Mouse (Mus musculus) erythroid progenitor cell, adult 5-6 weeks (primary cell): ENCODE data around the gene Slc15a4. TPM values are rescaled to one million over a fixed set of nuclear protein-coding genes. Genes with fewer than 3 reads are reported as not detected.

ENCODE experiments used
- ATAC-seq: replicated peaks from 2 replicates; pipeline ENCODE4 v1.8.0; 2016; ENCODE audit warnings: moderate number of reproducible peaks, mild to moderate bottlenecking, moderate TSS enrichment, inconsistent platforms; ENCODE audit not compliant: poor library complexity, low FRiP score, severe bottlenecking
- total RNA-seq, 2 experiments: library from RNA; stranded (forward) in 1 of 2; stranded (reverse) in 1 of 2; fragments of 150-400 nt in 1 of 2; fragments of 186-747, 209-891 nt in 1 of 2; gene quantifications; 2 replicates each; pipeline versions ENCODE4 v1.2.3 to v1.2.4; 2015 to 2017; ENCODE audit warnings: low replicate concordance in 2 of 2

Gene Slc15a4
- 3.2 and 11.3 TPM in 2 replicates for total RNA-seq (2015; ENCODE audit: low replicate concordance)
- total RNA-seq (2017; ENCODE audit: low replicate concordance): 6.9 and 7.3 TPM in 2 replicates

DNA sequence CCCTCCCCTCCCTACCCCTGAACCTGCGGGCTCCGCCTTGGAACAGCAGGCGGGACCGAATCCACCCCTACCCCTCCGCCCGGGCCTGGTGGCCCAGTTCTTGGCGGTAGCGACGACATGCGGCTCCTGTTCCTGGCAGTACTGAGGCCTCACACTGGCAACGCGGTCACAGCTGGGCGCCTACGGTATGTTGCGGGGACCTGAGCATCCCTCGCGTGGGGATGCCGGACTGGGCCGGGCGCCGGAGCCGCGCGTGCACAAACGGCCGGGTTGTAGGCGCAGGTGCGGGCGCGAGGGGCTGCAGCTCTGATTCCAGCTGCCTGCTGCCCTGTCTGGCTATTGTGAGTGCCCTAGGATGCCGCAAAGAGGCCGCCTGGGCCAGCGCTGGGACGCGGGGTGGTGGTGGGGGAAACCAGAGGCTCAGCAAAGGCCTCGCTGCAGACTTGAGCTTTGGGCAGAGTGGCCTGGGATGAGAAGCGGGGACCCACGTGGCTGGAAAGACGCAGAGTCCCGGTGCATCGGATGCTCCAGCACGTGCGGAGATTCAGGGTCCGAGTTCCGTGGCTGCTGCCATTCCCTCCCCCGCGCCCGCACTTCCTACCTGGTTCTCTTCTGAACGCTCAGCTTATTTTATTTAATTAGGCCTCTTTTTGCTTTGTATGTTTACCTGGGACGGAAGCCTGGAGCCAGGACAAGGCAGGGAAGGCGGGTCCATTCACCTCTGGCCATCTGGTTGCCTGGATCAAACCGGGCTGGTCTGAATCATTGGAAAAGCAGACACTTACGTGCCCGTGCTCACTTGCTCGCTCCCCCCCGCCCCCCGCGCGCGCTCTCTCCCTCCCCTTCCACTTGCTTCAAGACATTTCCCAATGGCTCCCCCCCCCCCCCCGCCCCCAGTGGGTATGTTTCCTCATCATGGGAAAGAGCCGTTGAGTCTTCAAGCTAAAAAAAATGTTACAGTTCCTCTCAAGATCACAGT lies at the start of gene Slc15a4, which contains the start of gene Glt1d1:
Gene Slc15a4 (minus strand): TSS at position 731 of the 979 bp plus-strand sequence.
Gene Glt1d1 (plus strand): TSS at position 96 of the 979 bp plus-strand sequence.
- no peak for ATAC-seq

DNA sequence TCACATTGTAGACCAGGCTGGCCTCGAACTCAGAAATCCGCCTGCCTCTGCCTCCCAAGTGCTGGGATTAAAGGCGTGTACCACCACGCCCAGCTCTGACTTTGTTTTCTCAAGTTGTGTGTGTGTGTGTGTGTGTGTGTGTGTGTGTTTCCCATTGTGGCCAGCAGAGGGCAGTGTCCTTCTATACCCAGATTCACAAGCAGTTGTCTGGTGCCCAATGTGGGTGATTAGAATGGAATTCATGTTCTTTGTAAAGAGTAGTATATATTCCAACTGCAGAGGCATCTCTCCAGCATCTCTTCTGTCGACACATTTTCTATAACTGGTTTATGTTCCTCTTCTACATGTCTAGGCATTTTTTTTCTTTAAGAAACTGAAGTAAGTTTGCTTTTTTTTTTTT lies 45.8 kb upstream of the Slc15a4 start:
- no peak for ATAC-seq

DNA sequence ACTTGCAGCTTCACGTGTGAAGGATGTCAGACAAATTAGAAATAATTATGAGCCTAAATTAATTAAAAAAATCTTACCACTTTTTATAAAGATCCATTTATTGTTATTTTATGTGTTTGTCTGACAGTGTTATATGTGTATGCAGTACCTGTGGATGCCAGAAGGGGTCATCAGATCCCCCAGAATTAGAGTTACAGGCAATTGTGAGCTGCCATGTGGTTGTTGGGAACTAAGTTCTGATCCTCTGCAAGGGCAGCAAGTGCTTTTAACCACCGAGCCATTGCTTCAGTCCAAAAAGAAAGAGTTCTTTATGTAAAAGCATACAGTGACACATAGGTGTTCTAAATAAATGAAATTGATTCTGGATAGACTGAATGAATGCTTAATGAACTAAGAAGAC lies 44.9 kb upstream of the Slc15a4 start:
- ATAC-seq: no peak

DNA sequence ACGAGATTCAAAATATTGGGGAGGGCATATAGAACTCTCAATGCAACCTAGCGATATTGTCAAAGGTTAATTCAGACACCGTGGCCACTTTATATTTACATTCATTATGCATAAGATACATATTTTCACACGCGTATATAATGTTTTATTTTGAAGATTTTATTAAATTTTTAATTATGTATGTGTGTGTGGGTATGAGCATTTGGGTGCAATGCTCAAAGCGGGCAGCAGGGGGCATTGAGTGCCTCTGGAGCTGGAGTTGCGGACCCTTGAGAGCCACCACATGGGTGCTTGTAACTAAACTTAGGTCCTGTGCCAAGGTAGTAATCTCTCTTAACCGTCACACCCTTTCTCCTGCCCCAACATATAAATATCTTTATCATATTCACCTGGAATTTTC lies 41.2 kb upstream of the Slc15a4 start:
- no peak for ATAC-seq

DNA sequence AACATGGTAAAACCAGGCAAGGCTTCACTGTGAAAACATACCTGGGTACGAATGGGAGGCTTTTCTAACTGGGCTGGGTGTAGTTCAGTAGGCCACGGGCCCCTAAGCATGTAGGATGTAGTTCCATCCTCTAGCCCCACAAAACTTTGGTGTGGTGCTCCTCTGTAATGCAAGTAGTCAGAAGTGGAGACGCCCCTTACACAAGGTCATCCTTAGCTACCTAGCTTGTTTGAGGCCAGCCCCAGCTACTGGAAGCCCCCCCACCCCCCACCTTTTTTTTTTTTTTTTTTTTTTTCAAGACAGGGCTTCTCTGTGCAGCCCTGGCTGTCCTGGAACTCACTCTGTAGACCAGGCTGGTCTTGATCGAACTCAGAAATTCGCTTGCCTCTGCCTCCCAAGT lies 28.3 kb upstream of the Slc15a4 start:
- no peak for ATAC-seq

DNA sequence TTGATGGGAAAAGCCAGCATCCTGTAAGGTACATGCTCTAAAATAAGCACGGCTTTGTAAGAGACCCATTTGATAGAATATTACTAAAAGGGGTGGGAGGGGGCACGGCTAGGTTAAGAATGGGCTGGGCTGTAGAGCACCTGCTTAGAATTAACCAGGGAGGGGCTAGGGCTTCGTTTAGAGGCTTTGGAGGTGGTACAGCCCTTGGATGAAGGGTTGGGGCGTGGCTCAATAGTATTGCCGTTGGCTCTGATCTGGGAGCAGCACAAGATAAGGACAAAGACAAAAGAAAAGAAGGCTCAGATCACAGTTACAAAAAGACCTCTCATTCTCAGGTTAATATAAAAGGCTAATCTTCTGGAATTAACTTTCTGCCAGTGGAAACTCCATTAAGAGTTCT lies 27.6 kb upstream of the Slc15a4 start:
- ATAC-seq: no peak

DNA sequence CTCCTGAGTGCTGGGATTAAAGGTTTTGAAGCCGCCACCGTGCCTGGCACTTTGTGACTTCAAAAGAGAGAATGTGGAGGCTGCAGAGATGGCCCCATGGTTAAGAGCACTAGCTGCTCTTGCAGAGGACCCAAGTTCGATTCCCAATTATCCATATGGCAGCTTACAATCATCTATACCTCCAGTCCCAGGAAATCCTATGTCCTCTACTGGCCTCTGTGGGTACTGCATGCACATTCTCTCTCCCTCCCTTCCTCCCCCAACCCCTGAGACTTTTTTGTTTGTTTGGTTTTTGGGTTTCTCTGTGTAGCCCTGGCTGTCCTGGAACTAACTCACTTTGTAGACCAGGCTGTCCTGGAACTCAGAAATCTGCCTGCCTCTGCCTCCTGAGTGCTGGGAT lies 26.6 kb upstream of the Slc15a4 start:
- no peak for ATAC-seq

DNA sequence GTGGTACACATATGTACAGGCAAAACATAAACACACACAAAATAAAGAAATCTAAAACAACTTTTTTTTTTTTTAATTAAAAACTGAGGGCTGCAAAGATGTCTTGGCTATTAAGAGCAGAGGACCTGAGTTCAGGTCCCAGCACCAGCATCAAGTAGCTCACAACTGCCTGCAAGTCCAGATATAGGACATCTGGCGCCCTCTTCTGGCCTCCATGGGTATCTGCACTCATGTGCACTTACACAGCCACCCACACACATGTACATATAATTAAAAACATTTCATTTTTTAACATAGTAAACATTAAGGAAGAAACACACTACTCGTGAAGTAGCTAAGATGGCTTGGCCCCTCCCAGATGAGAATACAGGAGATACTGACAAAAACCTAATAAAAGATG lies 25.6 kb upstream of the Slc15a4 start:
- ATAC-seq: no peak

DNA sequence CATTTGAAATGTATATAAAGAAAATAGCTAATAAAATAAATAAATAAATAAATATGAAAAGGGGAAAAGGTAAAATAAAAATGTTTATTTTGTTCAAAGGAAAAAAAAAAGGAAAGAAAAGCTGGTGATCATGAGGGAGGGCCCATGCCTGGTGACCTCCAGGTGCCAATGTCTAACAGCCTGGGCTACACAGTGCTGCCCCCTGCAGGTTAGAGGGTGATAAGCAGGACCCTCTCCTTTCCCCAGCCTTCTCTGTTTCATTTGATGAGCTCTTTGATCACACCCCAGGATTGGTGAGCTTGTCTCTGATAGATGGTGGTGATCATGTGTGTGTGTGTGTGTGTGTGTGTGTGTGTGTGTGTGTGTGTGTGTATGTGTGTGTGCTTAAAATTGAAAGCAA lies 16.4 kb upstream of the Slc15a4 start:
- ATAC-seq: no peak

DNA sequence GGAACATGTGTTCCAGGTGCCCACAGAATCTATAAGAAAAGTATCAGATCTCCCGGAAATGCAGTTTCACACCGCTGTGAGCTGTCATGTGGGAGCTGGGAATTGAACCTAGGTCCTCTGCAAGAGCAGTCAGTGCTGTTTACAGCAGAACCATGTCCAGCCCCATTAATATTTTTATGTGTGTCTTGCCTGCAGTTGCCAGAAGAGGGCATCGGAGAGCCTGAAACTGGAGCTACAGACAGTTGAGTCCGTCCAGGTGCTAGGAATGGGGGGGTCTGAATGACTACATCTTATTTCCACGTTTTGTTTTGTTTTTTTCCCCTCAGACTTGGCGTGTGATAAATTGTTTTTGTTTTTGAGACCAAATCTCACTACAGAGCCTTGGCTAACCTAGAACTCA lies 15.3 kb upstream of the Slc15a4 start:
- no peak for ATAC-seq

DNA sequence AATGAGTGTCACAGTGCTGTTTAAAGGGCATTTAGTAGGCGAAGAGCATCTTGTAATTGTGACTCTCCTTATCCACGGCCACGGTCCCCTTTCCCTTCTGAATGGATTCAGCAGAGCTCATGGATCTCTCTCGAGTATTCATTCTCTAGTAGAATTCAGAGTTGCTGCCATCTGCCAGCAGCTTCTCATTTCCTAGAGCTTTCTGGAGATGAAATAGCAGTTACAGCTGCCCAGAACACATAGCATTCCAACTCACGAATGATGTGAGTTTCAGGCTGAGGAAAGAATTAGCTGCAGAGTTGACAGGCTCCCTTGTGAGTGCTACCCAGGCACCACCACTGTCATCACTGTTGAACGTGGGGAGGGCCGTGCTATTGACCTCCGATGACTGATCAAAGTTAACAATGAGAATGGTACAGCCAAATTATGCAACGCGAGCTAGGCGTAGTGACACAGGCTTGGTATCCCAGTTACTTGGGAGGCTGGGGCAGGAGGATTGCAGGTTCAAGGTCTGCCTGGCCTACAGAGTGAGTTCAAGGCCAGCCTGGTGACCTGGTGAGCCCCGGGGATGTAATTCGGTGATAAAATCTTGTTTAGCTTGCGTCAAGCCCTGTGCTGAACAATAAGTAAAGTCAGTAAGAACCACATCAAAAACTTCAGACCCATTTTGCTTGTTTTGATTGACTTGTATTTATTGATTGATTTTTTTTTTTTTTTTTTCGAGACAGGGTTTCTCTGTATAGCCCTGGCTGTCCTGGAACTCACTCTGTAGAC lies 8.7 kb upstream of the Slc15a4 start:
- no peak for ATAC-seq

DNA sequence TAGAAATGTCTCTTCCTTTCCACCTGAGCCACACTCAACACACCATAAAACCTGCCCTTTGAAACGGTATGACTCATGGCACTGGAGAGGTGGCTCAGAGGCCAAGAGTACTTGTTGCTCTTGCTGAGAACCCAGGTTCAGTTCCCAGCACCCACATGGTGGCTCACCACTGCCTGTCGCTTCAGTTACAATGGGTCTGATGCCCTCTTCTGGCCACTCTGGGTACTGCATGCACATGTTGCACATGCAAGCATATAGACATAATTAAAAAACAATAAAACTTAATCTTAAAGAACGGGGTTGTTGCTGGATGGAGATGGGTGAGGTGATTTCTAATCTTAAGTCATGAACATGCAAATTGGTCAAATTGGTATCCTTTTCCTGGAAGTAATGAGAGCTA lies 7.7 kb upstream of the Slc15a4 start:
- ATAC-seq: no peak

DNA sequence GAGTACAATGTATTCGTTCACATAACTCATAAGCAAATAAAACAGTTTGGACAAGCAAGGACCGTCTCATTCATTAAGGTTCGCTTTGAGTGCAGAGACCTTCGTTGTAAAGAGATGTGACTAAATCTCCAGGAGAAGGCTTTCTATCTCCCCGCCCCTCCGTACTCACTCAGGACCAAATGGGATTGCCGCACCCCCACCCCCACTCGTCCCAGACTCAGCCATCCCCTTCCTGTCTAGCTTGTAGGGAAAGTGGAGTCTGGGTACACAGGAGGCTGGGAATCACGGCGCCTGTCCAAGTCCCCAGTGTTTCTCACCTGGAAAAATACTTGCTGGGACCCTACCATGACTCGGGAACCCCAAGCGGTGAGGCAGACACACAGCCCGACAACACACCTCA lies 6.9 kb upstream of the Slc15a4 start:
- ATAC-seq: no peak

DNA sequence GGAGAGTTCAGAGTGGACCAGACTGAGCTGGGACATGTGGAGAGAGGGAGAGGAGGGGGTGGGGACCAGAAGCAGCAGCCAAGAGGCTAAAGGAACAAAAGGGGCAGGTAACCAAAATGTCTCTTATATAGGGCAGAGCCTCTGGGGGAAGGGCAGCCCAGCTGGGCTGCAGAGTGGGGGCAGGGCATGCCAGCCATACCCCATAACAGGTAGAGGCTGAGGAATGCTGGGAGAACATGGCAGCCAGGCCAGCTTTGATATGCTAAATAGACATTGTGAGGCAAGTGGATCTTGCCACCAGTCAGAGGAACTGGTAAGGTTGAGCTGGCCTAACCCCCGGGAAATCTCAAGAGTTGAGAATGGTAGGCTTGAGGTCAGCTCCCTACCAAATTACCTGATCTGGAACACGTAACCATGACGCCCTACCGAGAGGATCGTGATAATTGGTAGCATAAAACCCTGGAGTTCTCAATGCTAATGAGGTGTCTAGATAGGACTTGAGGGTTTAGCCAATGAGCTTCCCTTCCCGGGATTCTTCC lies 6.4 kb upstream of the Slc15a4 start:
- ATAC-seq: no peak

DNA sequence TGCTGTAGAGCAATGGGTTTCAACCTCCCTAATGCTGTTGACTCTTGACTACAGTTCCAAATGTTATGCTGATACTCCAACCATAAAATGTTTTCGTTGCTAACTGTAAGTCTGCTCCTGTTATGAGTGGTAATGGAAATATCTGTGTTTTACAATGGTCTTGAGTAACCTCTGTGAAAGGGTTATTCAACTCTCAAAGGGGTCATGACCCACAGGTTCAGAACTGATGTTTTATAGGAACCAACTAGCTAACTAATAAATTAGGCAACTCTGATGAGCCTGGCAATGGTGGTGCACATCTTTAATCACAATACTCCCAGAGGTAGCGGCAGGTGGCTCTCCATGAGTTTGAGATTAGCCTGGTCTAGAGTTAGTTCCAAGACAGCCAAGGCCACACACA lies 5.5 kb upstream of the Slc15a4 start:
- no peak for ATAC-seq

DNA sequence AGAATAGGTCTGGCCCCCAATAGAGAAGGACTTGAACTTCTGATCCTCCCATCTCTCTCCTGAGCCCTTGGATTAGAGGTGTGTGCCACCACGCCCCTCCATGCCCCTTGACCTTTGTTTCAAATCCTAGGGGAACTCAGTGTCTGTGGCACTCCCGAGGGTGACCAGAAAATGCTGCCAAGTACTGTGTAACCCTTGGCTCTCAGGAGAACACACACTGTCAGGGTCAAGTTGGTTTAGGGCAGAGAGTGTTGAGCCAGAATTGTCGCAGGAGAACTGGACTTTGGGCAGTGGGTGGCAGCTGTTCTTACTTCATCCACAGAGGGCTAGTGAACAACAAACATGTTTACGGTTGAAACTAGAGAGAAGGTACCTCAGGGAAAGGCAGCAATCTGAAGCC lies 4.9 kb upstream of the Slc15a4 start:
- ATAC-seq: no peak

DNA sequence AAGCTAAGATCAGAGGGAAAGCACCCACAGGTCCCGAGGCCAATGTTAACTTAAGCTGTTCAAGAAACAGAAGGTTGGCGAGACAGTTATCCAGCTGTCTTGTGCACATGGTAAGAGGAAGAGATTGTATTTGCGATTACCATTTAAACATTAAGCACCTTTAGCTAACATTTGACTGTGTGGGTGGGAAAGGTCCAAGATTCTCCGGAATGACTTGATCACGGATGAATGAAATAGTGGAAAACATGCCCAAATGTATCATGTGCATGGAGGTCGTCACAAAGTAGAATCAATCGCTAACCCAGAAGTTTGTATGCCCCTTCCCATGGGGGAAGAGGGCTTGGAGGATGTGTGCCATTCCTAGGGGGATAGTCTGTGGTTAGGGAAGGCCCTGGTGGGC lies 969 bp upstream of the Slc15a4 start:
- no peak for ATAC-seq

DNA sequence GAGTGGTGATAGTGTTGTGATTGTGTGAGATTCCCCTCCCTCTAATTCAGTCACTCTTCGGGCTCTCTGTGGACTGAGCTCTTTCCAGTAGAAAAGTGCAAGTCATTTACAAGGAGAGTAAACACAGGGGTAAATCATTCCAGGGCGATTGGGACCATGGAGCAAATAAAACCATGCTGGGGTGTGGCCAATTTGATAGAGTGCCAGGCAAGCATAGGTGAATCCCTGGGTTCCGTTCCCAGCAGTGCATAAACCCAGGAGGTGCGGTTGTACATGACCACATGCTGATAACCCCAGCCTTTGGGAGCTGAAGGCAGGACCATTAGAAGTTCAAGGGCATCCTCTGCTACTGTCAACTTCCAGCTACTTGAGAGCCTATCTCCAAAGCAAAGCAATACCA lies 491 bp upstream of the Slc15a4 start:
- no peak for ATAC-seq

DNA sequence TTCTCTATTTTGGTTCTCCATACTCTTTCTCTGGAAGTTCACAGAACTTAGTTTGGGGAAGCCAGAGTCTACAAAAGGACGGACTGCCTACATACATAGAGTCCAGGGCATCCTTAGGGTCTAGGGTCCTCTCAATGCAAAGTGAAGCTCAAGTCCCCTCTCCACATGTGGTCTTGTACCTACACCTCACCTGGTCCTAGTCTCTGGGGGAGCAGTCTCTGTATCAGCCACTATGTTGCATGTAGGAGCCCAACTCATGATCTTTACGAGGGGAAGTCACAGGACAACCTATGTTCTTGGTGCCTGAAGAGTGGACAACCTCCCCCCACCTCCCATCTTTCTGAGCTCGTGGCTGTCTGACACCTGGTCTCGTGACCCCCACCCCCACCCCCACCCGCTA lies 1.0 kb downstream of the Slc15a4 start:
- ATAC-seq: no peak

DNA sequence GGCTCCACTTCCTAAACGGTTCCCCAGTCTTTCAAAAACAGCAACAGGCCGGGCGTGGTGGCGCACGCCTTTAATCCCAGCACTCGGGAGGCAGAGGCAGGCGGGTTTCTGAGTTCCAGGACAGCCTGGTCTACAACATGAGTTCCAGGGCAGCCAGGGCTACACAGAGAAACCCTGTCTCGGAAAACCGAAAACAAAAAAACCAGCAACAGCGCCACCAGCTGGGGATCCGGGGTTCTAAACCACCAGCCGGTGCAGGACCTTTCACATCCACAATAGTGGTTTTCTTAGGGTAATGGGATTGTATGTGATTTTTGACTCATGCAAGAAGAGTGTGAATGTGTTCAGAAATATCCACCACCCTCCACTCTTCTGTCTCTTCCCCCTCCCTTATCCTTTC lies 5.5 kb downstream of the Slc15a4 start:
- no peak for ATAC-seq
